Mouse (Mus musculus) thymus, adult 2 months (tissue): ENCODE measurements around the gene Tango6. TPM values are rescaled to one million over a fixed set of nuclear protein-coding genes. Genes with fewer than 3 reads are reported as not detected.
A peak's percentile ranks its signal among the peaks of the same experiment; 100 is the strongest.

Experiments
- DNase-seq: peaks from one replicate; pipeline ENCODE4 v3.0.0; 2021
- H3K27ac ChIP-seq: fragments of 200-500 bp; 2 replicates; pipeline ENCODE4 v1.5.1; 2012; ENCODE audit warnings: low read length, control low read depth; ENCODE audit not compliant: control insufficient read depth, insufficient read depth
- H3K27me3 ChIP-seq: fragments of 200-500 bp; 2 replicates; pipeline ENCODE4 v1.6.1; 2012; ENCODE audit warnings: mild to moderate bottlenecking, low read length, moderate library complexity, mixed read lengths; ENCODE audit not compliant: control insufficient read depth, insufficient read depth
- H3K36me3 ChIP-seq: fragments of 200-500 bp; 2 replicates; pipeline ENCODE4 v1.6.1; 2012; ENCODE audit warnings: mild to moderate bottlenecking, low read length, moderate library complexity; ENCODE audit not compliant: control insufficient read depth, insufficient read depth
- H3K4me1 ChIP-seq: fragments of 200-500 bp; replicated peaks from 2 replicates; pipeline ENCODE4 v1.6.1; 2012; ENCODE audit warnings: low read length; ENCODE audit not compliant: control insufficient read depth, insufficient read depth
- H3K4me3 ChIP-seq: fragments of 200-500 bp; 2 replicates; pipeline ENCODE4 v1.5.1; 2012; ENCODE audit warnings: mild to moderate bottlenecking, low read length, control low read depth, moderate library complexity; ENCODE audit not compliant: control insufficient read depth, insufficient read depth
- CTCF ChIP-seq: fragments of 200-500 bp; IDR thresholded peaks from 2 replicates; pipeline ENCODE4 v1.5.1; 2012; ENCODE audit warnings: mild to moderate bottlenecking, control low read depth, low read length, moderate library complexity, borderline replicate concordance; ENCODE audit not compliant: control insufficient read depth, poor library complexity, insufficient read depth; ENCODE audit errors: extremely low read depth
- POLR2A ChIP-seq: fragments of 200-500 bp; IDR thresholded peaks from 2 replicates; pipeline ENCODE4 v1.6.1; 2012; ENCODE audit warnings: mild to moderate bottlenecking, low read length, control low read depth, moderate library complexity; ENCODE audit not compliant: control insufficient read depth, poor library complexity, insufficient read depth; ENCODE audit errors: extremely low read depth
- WGBS: fragments of 180-500 bp; shearing (Covaris S2); methylation state at CpG from one replicate; pipeline ENCODE4 v1.1.7; 2018; 5-methylcytosine and 5-hydroxymethylcytosine counted together
- polyA plus RNA-seq: library from polyadenylated mRNA; depleted of rRNA; stranded (reverse); fragments of >200 nt; gene quantifications from 2 replicates; pipeline ENCODE4 v1.2.3, GENCODE M21; 2012

The Tango6 gene
- polyA plus RNA-seq, 1 experiment = 6.4 TPM

GRCm38 (mm10) chr8:106687479-106687878 lies 4.6 kb downstream of the Tango6 start:
- no peak for TF ChIP-seq CTCF
- no peak for TF ChIP-seq POLR2A
- DNase-seq = no peak
- H3K4me3 ChIP-seq = no peak overlapping the region
- H3K27ac ChIP-seq = no peak overlapping the region
- peaks cover 5% of the 10 kb centered on the region for H3K4me1 ChIP-seq
- H3K27me3 ChIP-seq = no peaks in the 10 kb centered on the region
- no peaks in the 10 kb centered on the region for H3K36me3 ChIP-seq
- 7% methylated on average over 4 of the region's 4 CpGs for WGBS

- 96% methylated on average over 3 of the region's 3 CpGs for WGBS
- DNase-seq = no peak
- H3K27me3 ChIP-seq = no peaks in the 10 kb centered on the region
- peaks cover 10% of the 10 kb centered on the region for H3K36me3 ChIP-seq
- no peaks in the 10 kb centered on the region for H3K4me1 ChIP-seq
- H3K4me3 ChIP-seq = no peak overlapping the region
- no peak overlapping the region for H3K27ac ChIP-seq
- TF ChIP-seq CTCF (no peak), POLR2A (no peak)
Measured at GRCm38 (mm10) chr8:106697748-106698248, 14.9 kb downstream of the Tango6 start.

- DNase-seq = peak; percentile 58
- H3K27ac ChIP-seq = no peak overlapping the region
- H3K4me3 ChIP-seq = no peak overlapping the region
- peaks cover 6% of the 10 kb centered on the region for H3K36me3 ChIP-seq
- 88% methylated on average over 5 of the region's 5 CpGs for WGBS
- peak; percentile 16; the same call in 1 of the 2 replicates for TF ChIP-seq CTCF
- no peak for TF ChIP-seq POLR2A
- no peaks in the 10 kb centered on the region for H3K4me1 ChIP-seq
- H3K27me3 ChIP-seq = no peaks in the 10 kb centered on the region
Measured at GRCm38 (mm10) chr8:106699588-106699987, 16.7 kb downstream of the Tango6 start.

- no peaks in the 10 kb centered on the region for H3K27me3 ChIP-seq
- H3K36me3 ChIP-seq = peaks cover 6% of the 10 kb centered on the region
- H3K27ac ChIP-seq = no peak overlapping the region
- H3K4me1 ChIP-seq = no peaks in the 10 kb centered on the region
- TF ChIP-seq POLR2A = no peak
- TF ChIP-seq CTCF = no peak
- DNase-seq = no peak
- WGBS = 95% methylated on average over 6 of the region's 6 CpGs
- no peak overlapping the region for H3K4me3 ChIP-seq
Measured at GRCm38 (mm10) chr8:106700131-106700530, 17.3 kb downstream of the Tango6 start.

GRCm38 (mm10) chr8:106701360-106701759 lies 18.5 kb downstream of the Tango6 start:
- no peak for DNase-seq
- no peak overlapping the region for H3K27ac ChIP-seq
- 5% methylated on average over 3 of the region's 3 CpGs for WGBS

GRCm38 (mm10) chr8:106704199-106704900 lies 21.5 kb downstream of the Tango6 start:
- DNase-seq = no peak
- Histone ChIP-seq H3K27ac (no peak overlapping the region), H3K4me3 (no peak overlapping the region), H3K36me3 (peaks cover under 1% of the 10 kb centered on the region; the same call in 1 of the 2 replicates), H3K27me3 (no peaks in the 10 kb centered on the region), H3K4me1 (no peaks in the 10 kb centered on the region)
- TF ChIP-seq CTCF (no peak), POLR2A (no peak)
- 95% methylated on average over 9 of the region's 9 CpGs for WGBS

More at GRCm38 (mm10) chr8:106701360-106701759, 18.5 kb downstream of the Tango6 start:
- H3K4me1 ChIP-seq = no peaks in the 10 kb centered on the region
- H3K4me3 ChIP-seq = no peak overlapping the region
- no peaks in the 10 kb centered on the region for H3K27me3 ChIP-seq
- H3K36me3 ChIP-seq = peaks cover 6% of the 10 kb centered on the region
- no peak for TF ChIP-seq CTCF
- no peak for TF ChIP-seq POLR2A

- no peak for DNase-seq
- H3K4me1 ChIP-seq = no peaks in the 10 kb centered on the region
- H3K4me3 ChIP-seq = no peak overlapping the region
- no peaks in the 10 kb centered on the region for H3K27me3 ChIP-seq
- no peaks in the 10 kb centered on the region for H3K36me3 ChIP-seq
- no peak for TF ChIP-seq CTCF
- TF ChIP-seq POLR2A = no peak
- 88% methylated on average over 9 of the region's 9 CpGs for WGBS
- no peak overlapping the region for H3K27ac ChIP-seq
Measured at GRCm38 (mm10) chr8:106704901-106705321, 22.0 kb downstream of the Tango6 start.

GRCm38 (mm10) chr8:106706194-106706593 lies 23.3 kb downstream of the Tango6 start:
- Histone ChIP-seq H3K4me1 (no peaks in the 10 kb centered on the region), H3K27me3 (no peaks in the 10 kb centered on the region), H3K4me3 (no peak overlapping the region), H3K27ac (no peak overlapping the region), H3K36me3 (no peaks in the 10 kb centered on the region)
- no peak for TF ChIP-seq CTCF
- no peak for TF ChIP-seq POLR2A
- WGBS = 78% methylated on average over 6 of the region's 6 CpGs
- no peak for DNase-seq
